Mouse (Mus musculus) adrenal gland, postnatal 36 days (tissue): Measurements from ENCODE around the gene Gm6164. TPM values are rescaled to one million over a fixed set of nuclear protein-coding genes. Genes with fewer than 3 reads are reported as not detected.
"Not testable (repeated sequence)": the region's sequence is repeated elsewhere in the genome, so short reads cannot be mapped to it uniquely, and the experiment has no call there.

Experiments
- DNase-seq, 2 experiments: peaks; one replicate each; pipeline ENCODE4 v3.0.0; 2021; ENCODE audit warnings: mixed read lengths in 1 of 2
- long read RNA-seq, 2 experiments: library from polyadenylated mRNA; stranded (forward); transcript quantifications; one replicate each; pipeline ENCODE4 v2.0.0; 2021; ENCODE audit warnings: borderline sequencing depth in 2 of 2
- total RNA-seq, 2 experiments: library from RNA; stranded (reverse); gene quantifications; 2 replicates each; pipeline ENCODE4 v1.2.3; 2021

The Gm6164 gene
- total RNA-seq: not detected
- long read RNA-seq, experiment 1: 0 reads
- long read RNA-seq, experiment 2: 0 reads

- DNase-seq: not testable (repeated sequence)
These were observed at the start of gene Gm6164 for GRCm38 (mm10) chr7:20205507-20205906. Gene Gm6164 (minus strand): TSS chr7:20205607.

GRCm38 (mm10) chr7:20233728-20234127 lies 28.3 kb upstream of the Gm6164 start, which contains the start of gene Gm4498:
Gene Gm4498 (minus strand): TSS chr7:20233828.
- not testable (repeated sequence) for DNase-seq

- DNase-seq: not testable (repeated sequence)
These were observed 12.0 kb downstream of the Gm6164 start, which contains the start of gene Vmn1r95 for GRCm38 (mm10) chr7:20193410-20193809. Gene Vmn1r95 (plus strand): TSS chr7:20193710.

- DNase-seq: not testable (repeated sequence)
These were observed 37.1 kb downstream of the Gm6164 start, which contains the start of gene Vmn1r94 for GRCm38 (mm10) chr7:20168277-20168676. Gene Vmn1r94 (minus strand): TSS chr7:20168377.

Other genes starting within 250 kb of the Gm6164 start
- gene Ceacam20, start 240.2 kb downstream of the Gm6164 start, total RNA-seq: not detected
- gene Nlrp9b, start 214.1 kb downstream of the Gm6164 start, total RNA-seq: not detected
- gene Vmn1r91, start 105.9 kb downstream of the Gm6164 start, total RNA-seq: not detected
- not detected for gene Gm16442, start 83.0 kb downstream of the Gm6164 start, total RNA-seq
- not detected for gene Vmn1r93, start 66.5 kb downstream of the Gm6164 start, total RNA-seq
- gene Vmn1r94, start 37.2 kb downstream of the Gm6164 start, total RNA-seq: not detected
- not detected for gene Vmn1r95, start 11.9 kb downstream of the Gm6164 start, total RNA-seq
- gene Gm4498, start 28.2 kb upstream of the Gm6164 start, total RNA-seq: not detected
- not detected for gene Gm5890, start 57.2 kb upstream of the Gm6164 start, total RNA-seq
- not detected for gene Gm4133, start 128.5 kb upstream of the Gm6164 start, total RNA-seq
- not detected for gene Gm5728, start 169.8 kb upstream of the Gm6164 start, total RNA-seq
- gene Vmn1r100, start 212.3 kb upstream of the Gm6164 start, total RNA-seq: not detected
- gene Vmn1r101, start 237.0 kb upstream of the Gm6164 start, total RNA-seq: not detected